Mouse (Mus musculus): ENCODE results near the gene Hrct1.

- no peak for TF ChIP-seq POLR2A (IDR thresholded peaks at IDR 0.05; ENCODE audit: low read depth, low read length)
- TF ChIP-seq CTCF (IDR thresholded peaks at IDR 0.05; ENCODE audit: borderline replicate concordance, insufficient read depth, low read length), result no peak
Observed at GRCm38 (mm10) chr4:43759571-43760418, 32.8 kb downstream of the Hrct1 start.
